Mouse (Mus musculus): ENCODE measurements around the gene Rptor. TPM values are rescaled to one million over a fixed set of nuclear protein-coding genes. Genes with fewer than 3 reads are reported as not detected.

Rptor gene
- polyA plus RNA-seq, 1 experiment from 2014 or later, result 9.1 TPM

- H3K36me3 ChIP-seq (ENCODE audit: insufficient read depth, low read length), result no peaks in the 10 kb centered on the region
- H3K4me1 ChIP-seq (ENCODE audit: insufficient read depth, low read length), result peaks cover 79% of the 10 kb centered on the region
- no peaks in the 10 kb centered on the region for H3K27me3 ChIP-seq (ENCODE audit: insufficient read depth, low read length)
- 96% methylated on average over 1 of the region's 1 CpGs for WGBS
- no peaks in the 10 kb centered on the region for H3K9me3 ChIP-seq (ENCODE audit: low read length)
- H3K4me3 ChIP-seq (ENCODE audit: low read length), result no peak overlapping the region
- H3K9ac ChIP-seq (replicated peaks; ENCODE audit: low read length), result no peak overlapping the region
- H3K27ac ChIP-seq (ENCODE audit: low read length), result peak overlapping the region; percentile 1; the same call in 1 of the 2 replicates
- no peak overlapping the region for H3K4me2 ChIP-seq (replicated peaks; ENCODE audit: low read depth, low read length)
- ATAC-seq (ENCODE audit: low FRiP score, low TSS enrichment), result no peak
Measured at GRCm38 (mm10) chr11:119794020-119794419, 191.3 kb downstream of the Rptor start.

- Histone ChIP-seq H3K9me3 (ENCODE audit: low read length) (no peaks in the 10 kb centered on the region), H3K4me2 (replicated peaks; ENCODE audit: low read depth, low read length) (no peak overlapping the region), H3K9ac (replicated peaks; ENCODE audit: low read length) (no peak overlapping the region), H3K27me3 (ENCODE audit: insufficient read depth, low read length) (no peaks in the 10 kb centered on the region), H3K4me3 (ENCODE audit: low read length) (no peak overlapping the region), H3K36me3 (ENCODE audit: insufficient read depth, low read length) (no peaks in the 10 kb centered on the region), H3K27ac (ENCODE audit: low read length) (no peak overlapping the region), H3K4me1 (ENCODE audit: insufficient read depth, low read length) (peaks cover 76% of the 10 kb centered on the region)
- ATAC-seq (ENCODE audit: low FRiP score, low TSS enrichment), result no peak
- 26% methylated on average over 6 of the region's 6 CpGs for WGBS
Measured at GRCm38 (mm10) chr11:119794671-119795070, 192.0 kb downstream of the Rptor start.

- Histone ChIP-seq H3K4me2 (replicated peaks; ENCODE audit: low read depth, low read length) (no peak overlapping the region), H3K4me1 (ENCODE audit: insufficient read depth, low read length) (peaks cover 58% of the 10 kb centered on the region), H3K27ac (ENCODE audit: low read length) (peak overlapping the region; percentile 51), H3K4me3 (ENCODE audit: low read length) (no peak overlapping the region), H3K36me3 (ENCODE audit: insufficient read depth, low read length) (no peaks in the 10 kb centered on the region), H3K9ac (replicated peaks; ENCODE audit: low read length) (no peak overlapping the region; the same call in 1 of the 2 replicates), H3K27me3 (ENCODE audit: insufficient read depth, low read length) (no peaks in the 10 kb centered on the region), H3K9me3 (ENCODE audit: low read length) (no peaks in the 10 kb centered on the region)
- 32% methylated on average over 7 of the region's 7 CpGs for WGBS
- ATAC-seq (ENCODE audit: low FRiP score, low TSS enrichment), result no peak
Measured at GRCm38 (mm10) chr11:119796406-119796805, 193.7 kb downstream of the Rptor start.

GRCm38 (mm10) chr11:119796846-119797245 lies 194.1 kb downstream of the Rptor start:
- Histone ChIP-seq H3K36me3 (ENCODE audit: insufficient read depth, low read length) (no peaks in the 10 kb centered on the region), H3K9ac (replicated peaks; ENCODE audit: low read length) (no peak overlapping the region), H3K27ac (ENCODE audit: low read length) (peak overlapping the region; percentile 37; the same call in 1 of the 2 replicates), H3K4me1 (ENCODE audit: insufficient read depth, low read length) (peaks cover 54% of the 10 kb centered on the region), H3K4me3 (ENCODE audit: low read length) (no peak overlapping the region), H3K27me3 (ENCODE audit: insufficient read depth, low read length) (no peaks in the 10 kb centered on the region), H3K9me3 (ENCODE audit: low read length) (no peaks in the 10 kb centered on the region), H3K4me2 (replicated peaks; ENCODE audit: low read depth, low read length) (no peak overlapping the region)
- 74% methylated on average over 7 of the region's 7 CpGs for WGBS
- no peak for ATAC-seq (ENCODE audit: low FRiP score, low TSS enrichment)

GRCm38 (mm10) chr11:119799536-119799935 lies 196.8 kb downstream of the Rptor start:
- WGBS, result 27% methylated on average over 2 of the region's 2 CpGs

GRCm38 (mm10) chr11:119801855-119802254 lies 199.2 kb downstream of the Rptor start:
- Histone ChIP-seq H3K9ac (replicated peaks; ENCODE audit: low read length) (no peak overlapping the region), H3K27ac (ENCODE audit: low read length) (no peak overlapping the region), H3K4me2 (replicated peaks; ENCODE audit: low read depth, low read length) (no peak overlapping the region), H3K36me3 (ENCODE audit: insufficient read depth, low read length) (no peaks in the 10 kb centered on the region), H3K4me1 (ENCODE audit: insufficient read depth, low read length) (peaks cover 5% of the 10 kb centered on the region; the same call in 1 of the 2 replicates), H3K9me3 (ENCODE audit: low read length) (no peaks in the 10 kb centered on the region), H3K27me3 (ENCODE audit: insufficient read depth, low read length) (no peaks in the 10 kb centered on the region), H3K4me3 (ENCODE audit: low read length) (no peak overlapping the region)
- 84% methylated on average over 1 of the region's 1 CpGs for WGBS
- ATAC-seq (ENCODE audit: low FRiP score, low TSS enrichment), result no peak

More at GRCm38 (mm10) chr11:119799536-119799935, 196.8 kb downstream of the Rptor start:
- no peaks in the 10 kb centered on the region for H3K9me3 ChIP-seq (ENCODE audit: low read length)
- no peaks in the 10 kb centered on the region for H3K27me3 ChIP-seq (ENCODE audit: insufficient read depth, low read length)
- no peaks in the 10 kb centered on the region for H3K36me3 ChIP-seq (ENCODE audit: insufficient read depth, low read length)
- no peak for ATAC-seq (ENCODE audit: low FRiP score, low TSS enrichment)
- H3K4me3 ChIP-seq (ENCODE audit: low read length), result no peak overlapping the region
- no peak overlapping the region for H3K4me2 ChIP-seq (replicated peaks; ENCODE audit: low read depth, low read length)
- no peak overlapping the region for H3K9ac ChIP-seq (replicated peaks; ENCODE audit: low read length)
- H3K4me1 ChIP-seq (ENCODE audit: insufficient read depth, low read length), result peaks cover 28% of the 10 kb centered on the region
- no peak overlapping the region for H3K27ac ChIP-seq (ENCODE audit: low read length)

GRCm38 (mm10) chr11:119802947-119803346 lies 200.2 kb downstream of the Rptor start:
- Histone ChIP-seq H3K9ac (replicated peaks; ENCODE audit: low read length) (no peak overlapping the region), H3K4me1 (ENCODE audit: insufficient read depth, low read length) (no peaks in the 10 kb centered on the region), H3K4me2 (replicated peaks; ENCODE audit: low read depth, low read length) (no peak overlapping the region), H3K36me3 (ENCODE audit: insufficient read depth, low read length) (no peaks in the 10 kb centered on the region), H3K27ac (ENCODE audit: low read length) (no peak overlapping the region), H3K4me3 (ENCODE audit: low read length) (no peak overlapping the region), H3K9me3 (ENCODE audit: low read length) (no peaks in the 10 kb centered on the region), H3K27me3 (ENCODE audit: insufficient read depth, low read length) (no peaks in the 10 kb centered on the region)
- WGBS, result 55% methylated on average over 7 of the region's 7 CpGs
- no peak for ATAC-seq (ENCODE audit: low FRiP score, low TSS enrichment)

GRCm38 (mm10) chr11:119804392-119804791 lies 201.7 kb downstream of the Rptor start:
- no peak overlapping the region for H3K4me3 ChIP-seq (ENCODE audit: low read length)
- no peak overlapping the region for H3K4me2 ChIP-seq (replicated peaks; ENCODE audit: low read depth, low read length)
- H3K4me1 ChIP-seq (ENCODE audit: insufficient read depth, low read length), result no peaks in the 10 kb centered on the region
- H3K36me3 ChIP-seq (ENCODE audit: insufficient read depth, low read length), result no peaks in the 10 kb centered on the region
- no peak overlapping the region for H3K9ac ChIP-seq (replicated peaks; ENCODE audit: low read length)
- H3K27me3 ChIP-seq (ENCODE audit: insufficient read depth, low read length), result no peaks in the 10 kb centered on the region
- H3K9me3 ChIP-seq (ENCODE audit: low read length), result no peaks in the 10 kb centered on the region
- H3K27ac ChIP-seq (ENCODE audit: low read length), result no peak overlapping the region
- ATAC-seq (ENCODE audit: low FRiP score, low TSS enrichment), result no peak
- WGBS, result 97% methylated on average over 3 of the region's 3 CpGs

- H3K4me3 ChIP-seq (ENCODE audit: low read length), result no peak overlapping the region
- no peaks in the 10 kb centered on the region for H3K36me3 ChIP-seq (ENCODE audit: insufficient read depth, low read length)
- 79% methylated on average over 10 of the region's 10 CpGs for WGBS
- H3K9ac ChIP-seq (replicated peaks; ENCODE audit: low read length), result no peak overlapping the region
- no peaks in the 10 kb centered on the region for H3K9me3 ChIP-seq (ENCODE audit: low read length)
- H3K27me3 ChIP-seq (ENCODE audit: insufficient read depth, low read length), result no peaks in the 10 kb centered on the region
- ATAC-seq (ENCODE audit: low FRiP score, low TSS enrichment), result no peak
- no peak overlapping the region for H3K27ac ChIP-seq (ENCODE audit: low read length)
- no peaks in the 10 kb centered on the region for H3K4me1 ChIP-seq (ENCODE audit: insufficient read depth, low read length)
- no peak overlapping the region for H3K4me2 ChIP-seq (replicated peaks; ENCODE audit: low read depth, low read length)
Measured at GRCm38 (mm10) chr11:119805112-119805750, 202.5 kb downstream of the Rptor start.

- H3K4me2 ChIP-seq (replicated peaks; ENCODE audit: low read depth, low read length), result no peak overlapping the region
- H3K27me3 ChIP-seq (ENCODE audit: insufficient read depth, low read length), result no peaks in the 10 kb centered on the region
- ATAC-seq (ENCODE audit: low FRiP score, low TSS enrichment), result no peak
- no peak overlapping the region for H3K9ac ChIP-seq (replicated peaks; ENCODE audit: low read length)
- H3K36me3 ChIP-seq (ENCODE audit: insufficient read depth, low read length), result no peaks in the 10 kb centered on the region
- no peak overlapping the region for H3K27ac ChIP-seq (ENCODE audit: low read length)
- no peak overlapping the region for H3K4me3 ChIP-seq (ENCODE audit: low read length)
- H3K9me3 ChIP-seq (ENCODE audit: low read length), result no peaks in the 10 kb centered on the region
- H3K4me1 ChIP-seq (ENCODE audit: insufficient read depth, low read length), result no peaks in the 10 kb centered on the region
- WGBS, result 90% methylated on average over 8 of the region's 8 CpGs
Measured at GRCm38 (mm10) chr11:119806539-119806938, 203.8 kb downstream of the Rptor start.
